Mouse (Mus musculus): ENCODE results near the gene Fxr2.

DNA sequence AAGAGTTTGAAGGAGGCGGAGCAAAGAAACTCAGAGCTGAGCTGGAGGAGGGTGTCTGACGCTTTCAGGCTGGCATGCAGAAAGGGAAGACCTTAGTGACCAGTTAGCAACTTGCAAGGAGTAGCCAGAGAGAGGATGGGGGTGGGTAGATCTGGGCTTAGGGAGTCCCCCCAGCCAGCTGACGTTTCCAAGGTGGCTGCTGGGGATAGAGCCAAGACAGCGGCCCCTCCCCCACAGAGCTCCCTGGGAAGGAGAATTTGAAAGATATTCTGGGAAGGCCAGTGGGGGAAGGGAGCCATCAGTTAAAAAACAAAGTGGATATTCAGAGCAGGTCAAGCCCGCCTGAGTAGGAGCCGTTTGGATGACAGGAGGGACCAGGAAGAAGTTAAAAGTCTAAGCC, 32.7 kb upstream of the Fxr2 start:
- TF ChIP-seq POLR2A (IDR thresholded peaks at IDR 0.05; ENCODE audit: extremely low read depth, insufficient read depth, low read length): no peak
- TF ChIP-seq CTCF (IDR thresholded peaks at IDR 0.05; ENCODE audit: extremely low read depth, insufficient read depth, low read length): no peak

Data from cortical plate, adult 2 months (tissue).